Mouse (Mus musculus) kidney, postnatal 0 days (tissue): ENCODE data around the gene Abhd14a. TPM values are rescaled to one million over a fixed set of nuclear protein-coding genes. Genes with fewer than 3 reads are reported as not detected.

Experiments
- ATAC-seq: fragments of 200-750 bp; cut with Nextera tagmentation; replicated peaks from 2 replicates; pipeline ENCODE4 v1.8.0; 2017; ENCODE audit warnings: low read depth, moderate number of reproducible peaks, moderate TSS enrichment, moderate library complexity; ENCODE audit not compliant: low FRiP score
- DNase-seq: peaks from one replicate; pipeline ENCODE4 v3.0.0-alpha.2; 2016; ENCODE audit warnings: low spot score
- H3K27ac ChIP-seq: fragments of 300-500 bp; sonication (generic); 2 replicates; pipeline ENCODE4 v1.5.1; 2014; ENCODE audit warnings: mild to moderate bottlenecking
- H3K27me3 ChIP-seq: fragments of 300-500 bp; sonication (generic); 2 replicates; pipeline ENCODE4 v1.6.1; 2014; ENCODE audit warnings: low read length, mixed read lengths; ENCODE audit not compliant: insufficient read depth
- H3K36me3 ChIP-seq: fragments of 300-500 bp; sonication (generic); 2 replicates; pipeline ENCODE4 v1.6.1; 2014; ENCODE audit warnings: low read length, mixed read lengths; ENCODE audit not compliant: insufficient read depth
- H3K4me1 ChIP-seq: fragments of 300-500 bp; sonication (generic); replicated peaks from 2 replicates; pipeline ENCODE4 v1.6.1; 2014; ENCODE audit warnings: antibody characterized with exemption, low read length, mixed read lengths; ENCODE audit not compliant: insufficient read depth
- H3K4me2 ChIP-seq: fragments of 300-500 bp; sonication (generic); 2 replicates; pipeline ENCODE4 v1.6.1; 2014; ENCODE audit warnings: mild to moderate bottlenecking, low read length, moderate library complexity, mixed read lengths
- H3K4me3 ChIP-seq: fragments of 300-500 bp; sonication (generic); replicated peaks from 2 replicates; pipeline ENCODE4 v1.5.1; 2014; ENCODE audit warnings: low read depth, low read length
- H3K9ac ChIP-seq: fragments of 300-500 bp; sonication (generic); 2 replicates; pipeline ENCODE4 v1.6.1; 2014; ENCODE audit warnings: low read depth, low read length
- H3K9me3 ChIP-seq: fragments of 300-500 bp; sonication (generic); replicated peaks from 2 replicates; pipeline ENCODE4 v1.6.1; 2016; ENCODE audit warnings: low read length, inconsistent platforms, mixed read lengths
- CTCF ChIP-seq: IDR thresholded peaks from 2 replicates; pipeline ENCODE4 v1.5.1; 2016; ENCODE audit warnings: antibody characterized with exemption, low read depth, mild to moderate bottlenecking, moderate library complexity
- WGBS: fragments of 180-500 bp; shearing (Covaris S2); extraction: QIAGEN DNeasy Blood & Tissue Kit; methylation state at CpG from one replicate; pipeline ENCODE4 v1.1.7; 2014; 5-methylcytosine and 5-hydroxymethylcytosine counted together
- polyA plus RNA-seq: library from polyadenylated mRNA; unstranded; fragments of >200 nt; fragmentation: Nextera tagmentation; extraction: Ambion mirVana; gene quantifications from 2 replicates; pipeline ENCODE4 v1.2.1, GENCODE M21; 2015

The Abhd14a gene
- polyA plus RNA-seq, 1 experiment from 2014 or later = 57.0 TPM

- Histone ChIP-seq H3K27ac (peak overlapping the region; percentile 63; the same call in 1 of the 2 replicates), H3K36me3 (peaks cover 6% of the 10 kb centered on the region; the same call in 1 of the 2 replicates), H3K4me1 (peaks cover 12% of the 10 kb centered on the region), H3K4me2 (peak overlapping the region; percentile 21), H3K9me3 (no peaks in the 10 kb centered on the region), H3K4me3 (peak overlapping the region; percentile 1; the same call in 1 of the 2 replicates), H3K27me3 (no peaks in the 10 kb centered on the region), H3K9ac (no peak overlapping the region; the same call in 1 of the 2 replicates)
- TF ChIP-seq CTCF = no peak
- 23% methylated on average over 16 of the region's 16 CpGs for WGBS
- ATAC-seq = peak; percentile 21
- DNase-seq = peak; percentile 82
Observed at GRCm38 (mm10) chr9:106476002-106476923, 28.8 kb upstream of the Abhd14a start.

- Histone ChIP-seq H3K27ac (peak within 1 kb of the TSS; percentile 63; the same call in 1 of the 2 replicates), H3K4me2 (peak within 1 kb of the TSS; percentile 21), H3K27me3 (no peaks in the 10 kb centered on the region), H3K9me3 (no peaks in the 10 kb centered on the region), H3K4me3 (peak within 1 kb of the TSS; percentile 1; the same call in 1 of the 2 replicates), H3K9ac (no peak within 1 kb of the TSS; the same call in 1 of the 2 replicates), H3K4me1 (peaks cover 12% of the 10 kb centered on the region), H3K36me3 (no peaks in the 10 kb centered on the region; the same call in 1 of the 2 replicates)
- no peak for TF ChIP-seq CTCF
- DNase-seq (no peak), ATAC-seq (no peak)
- WGBS = 86% methylated on average over 10 of the region's 10 CpGs
Observed at GRCm38 (mm10) chr9:106475663-106476001, 28.2 kb upstream of the Abhd14a start, which contains the start of gene Rrp9. Rrp9 (plus strand) TSS chr9:106475963.

DNA sequence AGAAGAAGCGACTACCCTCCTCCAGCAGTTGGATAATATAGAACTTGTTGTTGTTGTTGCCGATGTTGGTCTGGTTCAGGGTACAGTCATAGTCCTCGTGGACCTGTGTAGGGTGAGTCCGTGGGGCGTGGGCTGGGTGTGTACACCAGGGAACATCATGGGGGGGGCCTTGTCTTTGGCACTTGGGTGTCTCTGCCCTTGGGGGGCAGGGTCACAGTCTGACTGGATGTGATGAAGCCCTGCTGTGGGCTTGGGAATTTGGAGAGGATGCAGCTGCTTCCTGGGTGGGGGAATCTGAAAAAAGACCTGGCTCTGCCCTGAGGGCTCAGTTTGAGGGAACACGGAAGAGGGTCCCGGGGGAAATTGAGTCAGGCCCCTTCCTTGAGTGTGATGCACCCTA, 27.6 kb upstream of the Abhd14a start:
- no peaks in the 10 kb centered on the region for H3K27me3 ChIP-seq
- peak overlapping the region; percentile 19; the same call in 1 of the 2 replicates for H3K4me2 ChIP-seq
- H3K4me3 ChIP-seq = no peak overlapping the region
- no peak overlapping the region for H3K27ac ChIP-seq
- DNase-seq (no peak), ATAC-seq (no peak)
- no peaks in the 10 kb centered on the region for H3K36me3 ChIP-seq
- H3K4me1 ChIP-seq = peaks cover 12% of the 10 kb centered on the region
- TF ChIP-seq CTCF = no peak
- 68% methylated on average over 7 of the region's 7 CpGs for WGBS
- H3K9me3 ChIP-seq = no peaks in the 10 kb centered on the region
- H3K9ac ChIP-seq = no peak overlapping the region

GRCm38 (mm10) chr9:106474456-106474855, 27.0 kb upstream of the Abhd14a start:
- H3K27ac ChIP-seq = no peak overlapping the region
- H3K27me3 ChIP-seq = no peaks in the 10 kb centered on the region
- DNase-seq = peak; percentile 90
- 0 out of 2 replicates have a peak, but pooled peaks have one; percentile 4 for ATAC-seq
- H3K9me3 ChIP-seq = no peaks in the 10 kb centered on the region
- 0 out of 2 replicates have a peak overlapping the region, but pooled peaks have one; percentile 13 for H3K9ac ChIP-seq
- H3K4me2 ChIP-seq = peak overlapping the region; percentile 19; the same call in 1 of the 2 replicates
- H3K36me3 ChIP-seq = no peaks in the 10 kb centered on the region
- peaks cover 12% of the 10 kb centered on the region for H3K4me1 ChIP-seq
- 7% methylated on average over 6 of the region's 6 CpGs for WGBS
- H3K4me3 ChIP-seq = no peak overlapping the region
- TF ChIP-seq CTCF = peak; percentile 85

DNA sequence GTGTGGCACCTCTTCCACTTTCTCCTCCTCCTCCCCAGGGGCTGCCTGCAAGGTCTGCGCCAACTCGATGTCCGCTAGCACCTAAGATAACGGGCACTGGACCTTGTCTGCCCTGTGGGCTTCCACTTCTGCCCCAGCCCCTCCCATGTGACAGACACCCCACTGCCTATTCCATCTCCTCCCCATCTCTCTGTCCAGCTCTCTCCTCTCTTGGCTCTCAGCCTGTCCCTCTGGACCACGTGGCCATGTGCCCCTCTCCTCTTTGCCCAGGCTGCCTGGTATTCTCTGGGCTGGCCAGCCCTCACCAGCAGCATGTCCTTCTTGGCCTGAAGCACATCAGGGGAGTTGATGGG, 26.3 kb upstream of the Abhd14a start:
- H3K36me3 ChIP-seq = no peaks in the 10 kb centered on the region
- no peaks in the 10 kb centered on the region for H3K27me3 ChIP-seq
- H3K9ac ChIP-seq = no peak overlapping the region
- H3K27ac ChIP-seq = no peak overlapping the region
- no peak overlapping the region for H3K4me3 ChIP-seq
- WGBS = 72% methylated on average over 5 of the region's 5 CpGs
- DNase-seq (no peak), ATAC-seq (no peak)
- no peak overlapping the region for H3K4me2 ChIP-seq
- H3K4me1 ChIP-seq = peaks cover 12% of the 10 kb centered on the region
- TF ChIP-seq CTCF = no peak
- no peaks in the 10 kb centered on the region for H3K9me3 ChIP-seq

- TF ChIP-seq CTCF = no peak
- no peaks in the 10 kb centered on the region for H3K9me3 ChIP-seq
- no peaks in the 10 kb centered on the region for H3K27me3 ChIP-seq
- 88% methylated on average over 16 of the region's 16 CpGs for WGBS
- DNase-seq = no peak
- no peak for ATAC-seq
- H3K4me2 ChIP-seq = no peak overlapping the region
- H3K27ac ChIP-seq = no peak overlapping the region
- H3K36me3 ChIP-seq = no peaks in the 10 kb centered on the region
- no peak overlapping the region for H3K9ac ChIP-seq
- peaks cover 12% of the 10 kb centered on the region for H3K4me1 ChIP-seq
- no peak overlapping the region for H3K4me3 ChIP-seq
Observed at GRCm38 (mm10) chr9:106473081-106473752, 25.7 kb upstream of the Abhd14a start.
